Mouse (Mus musculus): Measurements from ENCODE around the gene Zbtb16. TPM values are rescaled to one million over a fixed set of nuclear protein-coding genes. Genes with fewer than 3 reads are reported as not detected.

Gene Zbtb16
- polyA plus RNA-seq, 1 experiment from 2014 or later: 2.3 TPM

- ATAC-seq (replicated peaks; ENCODE audit: low FRiP score): no peak
- Histone ChIP-seq H3K9ac (ENCODE audit: low read depth, low read length) (no peak overlapping the region), H3K4me1 (replicated peaks; ENCODE audit: control insufficient read depth, insufficient read depth, low read length) (peaks cover 14% of the 10 kb centered on the region), H3K27me3 (replicated peaks; ENCODE audit: control insufficient read depth, insufficient read depth, low read length) (peaks cover 88% of the 10 kb centered on the region), H3K4me3 (ENCODE audit: low read depth, low read length) (no peak overlapping the region), H3K4me2 (no peak overlapping the region), H3K27ac (ENCODE audit: low read depth, low read length) (no peak overlapping the region), H3K36me3 (ENCODE audit: control insufficient read depth, insufficient read depth, low read length) (no peaks in the 10 kb centered on the region), H3K9me3 (ENCODE audit: control insufficient read depth, low read length) (no peaks in the 10 kb centered on the region)
- DNase-seq (ENCODE audit: low spot score): no peak
- WGBS: 89% methylated on average over 20 of the region's 20 CpGs
Measured at GRCm38 (mm10) chr9:48832473-48833100, 3.4 kb downstream of the Zbtb16 start.

DNA sequence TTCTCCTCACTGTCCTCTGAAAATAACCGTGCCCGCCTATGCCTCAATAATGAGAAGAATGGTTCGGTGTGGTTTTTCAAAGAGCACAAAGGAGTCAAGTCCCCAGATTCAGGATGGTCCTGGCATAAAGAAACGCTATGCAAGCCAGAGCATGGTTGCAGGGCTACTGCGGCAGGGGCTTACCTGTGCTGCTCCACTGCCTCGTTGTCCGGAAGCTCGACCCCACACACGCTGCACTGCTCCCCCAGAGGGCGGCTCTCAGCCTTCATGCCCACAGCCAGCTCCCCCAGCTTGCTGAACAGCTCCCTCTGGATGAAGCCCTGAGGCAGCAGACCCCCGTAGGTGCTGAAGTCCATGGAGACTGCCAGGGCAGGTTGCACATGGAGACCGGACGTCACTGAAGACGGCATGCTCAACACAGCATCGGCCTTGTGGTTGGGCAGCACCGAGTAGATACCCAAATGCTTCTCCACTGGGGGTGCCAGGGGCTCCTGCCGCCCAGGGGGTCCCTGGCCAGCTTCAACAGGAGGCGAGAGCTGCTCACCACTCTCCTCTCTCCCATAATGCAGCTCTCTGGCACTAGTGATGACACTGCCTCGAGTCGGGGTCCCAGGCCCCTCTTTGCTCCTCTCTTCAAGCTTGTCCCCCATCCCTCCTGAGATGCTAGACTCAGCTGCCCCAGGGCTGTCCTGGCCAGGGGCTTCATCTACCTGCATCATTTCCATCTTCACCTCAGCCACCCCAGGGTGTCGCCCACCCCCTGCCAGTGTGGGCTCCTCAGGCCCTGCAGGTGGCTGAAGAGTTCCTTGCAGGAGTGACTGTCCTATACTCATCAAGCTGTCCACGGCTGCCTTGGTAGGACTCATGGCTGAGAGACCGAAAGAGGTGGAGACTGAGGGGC is 4.2 kb downstream of the Zbtb16 start:
- peaks cover 84% of the 10 kb centered on the region for H3K27me3 ChIP-seq (replicated peaks; ENCODE audit: control insufficient read depth, insufficient read depth, low read length)
- ATAC-seq (replicated peaks; ENCODE audit: low FRiP score): no peak
- no peak for DNase-seq (ENCODE audit: low spot score)
- H3K9me3 ChIP-seq (ENCODE audit: control insufficient read depth, low read length): no peaks in the 10 kb centered on the region
- peaks cover 14% of the 10 kb centered on the region for H3K4me1 ChIP-seq (replicated peaks; ENCODE audit: control insufficient read depth, insufficient read depth, low read length)
- no peak overlapping the region for H3K4me2 ChIP-seq
- H3K4me3 ChIP-seq (ENCODE audit: low read depth, low read length): no peak overlapping the region
- WGBS: 80% methylated on average over 23 of the region's 23 CpGs
- H3K36me3 ChIP-seq (ENCODE audit: control insufficient read depth, insufficient read depth, low read length): no peaks in the 10 kb centered on the region
- H3K27ac ChIP-seq (ENCODE audit: low read depth, low read length): no peak overlapping the region
- H3K9ac ChIP-seq (ENCODE audit: low read depth, low read length): no peak overlapping the region

DNA sequence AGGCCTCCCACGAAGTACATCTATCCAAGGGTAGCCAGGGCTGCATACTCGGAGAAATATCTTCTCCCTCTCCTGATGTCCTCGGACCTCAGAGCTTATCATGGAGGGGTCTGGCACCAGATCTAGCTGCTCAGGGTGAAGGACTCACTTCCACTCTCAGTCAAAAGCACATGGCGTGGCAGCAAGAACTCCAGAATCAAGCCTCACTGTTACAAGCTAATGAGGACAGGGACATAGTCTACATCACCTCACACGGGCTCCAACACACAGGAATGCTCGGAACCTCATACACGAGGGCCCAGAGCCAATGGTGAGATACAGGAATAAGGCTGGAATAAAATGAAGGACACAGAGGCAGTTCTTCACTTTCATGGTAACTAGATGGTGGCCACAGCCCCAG is 7.2 kb downstream of the Zbtb16 start:
- peaks cover 5% of the 10 kb centered on the region; the same call in 1 of the 2 replicates for H3K4me1 ChIP-seq (replicated peaks; ENCODE audit: control insufficient read depth, insufficient read depth, low read length)
- H3K36me3 ChIP-seq (ENCODE audit: control insufficient read depth, insufficient read depth, low read length): no peaks in the 10 kb centered on the region
- DNase-seq (ENCODE audit: low spot score) (no peak), ATAC-seq (replicated peaks; ENCODE audit: low FRiP score) (no peak)
- H3K27me3 ChIP-seq (replicated peaks; ENCODE audit: control insufficient read depth, insufficient read depth, low read length): peaks cover 75% of the 10 kb centered on the region
- no peak overlapping the region for H3K4me2 ChIP-seq
- 77% methylated on average over 7 of the region's 7 CpGs for WGBS
- H3K9me3 ChIP-seq (ENCODE audit: control insufficient read depth, low read length): no peaks in the 10 kb centered on the region
- H3K4me3 ChIP-seq (ENCODE audit: low read depth, low read length): no peak overlapping the region
- H3K9ac ChIP-seq (ENCODE audit: low read depth, low read length): no peak overlapping the region
- H3K27ac ChIP-seq (ENCODE audit: low read depth, low read length): no peak overlapping the region

DNA sequence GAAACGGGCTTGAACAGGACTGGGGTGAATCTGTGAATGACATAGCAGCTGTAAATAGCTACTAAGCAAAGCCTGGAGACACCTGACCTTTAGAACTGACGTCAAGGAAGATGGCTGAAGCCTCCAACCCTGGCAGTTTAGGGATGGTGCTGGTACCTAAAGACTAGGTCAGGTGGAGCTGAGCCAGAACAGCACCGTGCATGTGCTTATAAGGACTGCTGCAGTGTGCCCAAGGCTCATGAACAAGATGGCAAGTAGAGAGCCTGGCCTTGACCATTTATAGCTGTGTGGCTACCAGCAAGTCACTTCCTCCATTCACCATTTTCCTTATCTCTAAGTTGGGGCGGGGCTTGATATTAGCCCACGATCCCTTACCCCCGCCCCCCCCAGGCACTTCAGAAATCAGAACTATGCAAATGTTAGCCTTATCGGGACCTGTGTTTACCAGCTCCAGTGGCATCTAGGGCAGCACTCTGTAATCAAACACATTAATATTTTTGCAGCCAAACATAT is 9.6 kb downstream of the Zbtb16 start:
- Histone ChIP-seq H3K4me2 (no peak overlapping the region), H3K27ac (ENCODE audit: low read depth, low read length) (no peak overlapping the region), H3K4me1 (replicated peaks; ENCODE audit: control insufficient read depth, insufficient read depth, low read length) (peaks cover 12% of the 10 kb centered on the region), H3K4me3 (ENCODE audit: low read depth, low read length) (no peak overlapping the region), H3K27me3 (replicated peaks; ENCODE audit: control insufficient read depth, insufficient read depth, low read length) (peaks cover 61% of the 10 kb centered on the region), H3K9ac (ENCODE audit: low read depth, low read length) (no peak overlapping the region), H3K36me3 (ENCODE audit: control insufficient read depth, insufficient read depth, low read length) (no peaks in the 10 kb centered on the region), H3K9me3 (ENCODE audit: control insufficient read depth, low read length) (no peaks in the 10 kb centered on the region)
- no peak for ATAC-seq (replicated peaks; ENCODE audit: low FRiP score)
- no peak for DNase-seq (ENCODE audit: low spot score)
- WGBS: 39% methylated on average over 7 of the region's 7 CpGs

DNA sequence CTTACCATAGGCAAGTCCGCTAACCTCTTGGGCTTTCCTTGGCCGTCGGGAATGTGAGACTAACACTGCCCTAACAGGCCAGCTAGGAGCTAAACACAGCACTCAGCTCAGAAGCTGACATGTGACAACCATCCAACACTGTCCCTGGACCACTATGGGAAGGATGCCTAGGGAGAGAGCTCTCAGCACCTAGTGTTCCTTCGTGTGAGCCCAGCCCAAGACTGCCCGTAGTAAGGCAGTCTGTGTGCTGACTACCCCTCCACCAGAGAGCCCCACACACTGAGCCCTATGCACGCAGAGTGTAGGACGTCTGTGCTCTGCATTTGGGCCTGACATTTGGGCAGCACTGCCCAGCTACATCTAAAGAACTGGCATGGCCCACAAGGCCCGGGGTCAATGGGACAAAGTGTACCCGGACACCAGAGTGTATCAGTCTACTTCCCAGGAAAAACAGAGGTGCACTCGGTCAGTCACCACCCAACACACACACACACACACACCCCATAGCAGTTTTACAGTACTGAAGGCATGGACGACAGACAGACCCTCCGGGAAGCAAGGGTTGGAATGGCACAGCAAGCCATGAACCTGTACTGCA is 11.4 kb downstream of the Zbtb16 start:
- WGBS: 77% methylated on average over 12 of the region's 12 CpGs
- Histone ChIP-seq H3K36me3 (ENCODE audit: control insufficient read depth, insufficient read depth, low read length) (no peaks in the 10 kb centered on the region), H3K4me1 (replicated peaks; ENCODE audit: control insufficient read depth, insufficient read depth, low read length) (peaks cover 27% of the 10 kb centered on the region), H3K27me3 (replicated peaks; ENCODE audit: control insufficient read depth, insufficient read depth, low read length) (peaks cover 55% of the 10 kb centered on the region), H3K4me2 (no peak overlapping the region), H3K9ac (ENCODE audit: low read depth, low read length) (no peak overlapping the region), H3K4me3 (ENCODE audit: low read depth, low read length) (no peak overlapping the region), H3K27ac (ENCODE audit: low read depth, low read length) (no peak overlapping the region), H3K9me3 (ENCODE audit: control insufficient read depth, low read length) (no peaks in the 10 kb centered on the region)
- DNase-seq (ENCODE audit: low spot score) (no peak), ATAC-seq (replicated peaks; ENCODE audit: low FRiP score) (no peak)

DNA sequence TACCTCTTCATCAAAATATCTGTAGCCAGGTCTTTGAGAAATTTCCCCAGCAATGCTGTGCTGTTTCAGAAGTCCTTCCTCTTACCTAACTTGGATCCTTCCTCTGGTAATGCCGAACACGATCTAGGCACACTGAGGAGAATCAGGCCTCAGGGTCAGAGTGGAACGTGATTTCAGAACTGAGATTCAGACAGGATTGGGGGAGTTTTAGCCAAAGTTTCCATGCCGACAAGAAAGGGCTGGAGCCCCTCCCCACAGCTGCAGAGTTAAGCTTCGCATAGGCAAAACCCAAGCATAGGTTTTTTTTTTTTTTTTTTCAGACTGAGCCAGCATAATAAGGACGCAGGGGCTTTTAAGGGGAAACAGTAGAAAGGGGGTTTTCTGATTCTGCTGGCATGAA is 12.2 kb downstream of the Zbtb16 start:
- peaks cover 49% of the 10 kb centered on the region for H3K27me3 ChIP-seq (replicated peaks; ENCODE audit: control insufficient read depth, insufficient read depth, low read length)
- no peak overlapping the region for H3K4me2 ChIP-seq
- WGBS: 43% methylated on average over 6 of the region's 6 CpGs
- no peaks in the 10 kb centered on the region for H3K9me3 ChIP-seq (ENCODE audit: control insufficient read depth, low read length)
- no peak overlapping the region for H3K4me3 ChIP-seq (ENCODE audit: low read depth, low read length)
- DNase-seq (ENCODE audit: low spot score) (no peak), ATAC-seq (replicated peaks; ENCODE audit: low FRiP score) (no peak)
- H3K36me3 ChIP-seq (ENCODE audit: control insufficient read depth, insufficient read depth, low read length): no peaks in the 10 kb centered on the region
- H3K27ac ChIP-seq (ENCODE audit: low read depth, low read length): no peak overlapping the region
- H3K9ac ChIP-seq (ENCODE audit: low read depth, low read length): no peak overlapping the region
- H3K4me1 ChIP-seq (replicated peaks; ENCODE audit: control insufficient read depth, insufficient read depth, low read length): peaks cover 35% of the 10 kb centered on the region

- Histone ChIP-seq H3K4me3 (ENCODE audit: low read depth, low read length) (no peak overlapping the region), H3K4me2 (no peak overlapping the region), H3K36me3 (ENCODE audit: control insufficient read depth, insufficient read depth, low read length) (no peaks in the 10 kb centered on the region), H3K9me3 (ENCODE audit: control insufficient read depth, low read length) (no peaks in the 10 kb centered on the region), H3K27ac (ENCODE audit: low read depth, low read length) (no peak overlapping the region), H3K27me3 (replicated peaks; ENCODE audit: control insufficient read depth, insufficient read depth, low read length) (peaks cover 44% of the 10 kb centered on the region), H3K9ac (ENCODE audit: low read depth, low read length) (no peak overlapping the region), H3K4me1 (replicated peaks; ENCODE audit: control insufficient read depth, insufficient read depth, low read length) (peaks cover 39% of the 10 kb centered on the region)
- no peak for DNase-seq (ENCODE audit: low spot score)
- WGBS: 48% methylated on average over 7 of the region's 7 CpGs
- no peak for ATAC-seq (replicated peaks; ENCODE audit: low FRiP score)
Measured at GRCm38 (mm10) chr9:48823319-48823705, 12.7 kb downstream of the Zbtb16 start.

DNA sequence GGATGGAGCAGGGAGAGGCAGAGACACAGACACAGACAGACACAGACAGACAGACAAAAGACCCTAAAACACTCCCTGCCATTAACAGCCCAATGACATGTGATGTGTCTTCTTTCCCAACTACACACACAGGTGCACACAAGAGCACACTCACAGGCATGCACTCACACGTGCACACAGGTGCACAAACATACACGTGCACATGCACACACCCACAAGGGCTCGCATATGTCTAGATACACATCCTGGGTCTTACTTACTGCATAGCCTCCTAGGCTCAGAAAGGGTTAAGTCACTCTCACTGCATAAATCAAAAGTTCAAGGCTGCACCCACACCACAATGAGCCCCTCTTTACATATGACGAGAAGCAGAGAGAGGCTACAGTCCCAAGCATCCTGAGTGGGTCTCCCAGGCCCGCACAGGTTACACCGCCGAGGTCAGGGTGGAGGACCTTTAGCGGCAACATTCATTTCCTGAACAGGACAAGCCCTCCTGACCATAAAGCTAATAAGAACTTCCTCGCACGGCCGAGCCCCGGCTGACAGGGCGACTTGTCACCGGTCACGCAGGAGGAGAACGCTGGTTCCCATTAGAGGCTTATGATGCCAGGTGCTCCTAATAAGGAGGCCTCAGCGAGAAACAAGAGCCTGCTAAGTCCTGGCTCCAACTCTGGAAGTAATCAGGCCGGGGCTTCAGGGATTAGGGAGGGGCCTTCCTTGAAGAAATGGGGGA is 13.3 kb downstream of the Zbtb16 start:
- no peaks in the 10 kb centered on the region for H3K36me3 ChIP-seq (ENCODE audit: control insufficient read depth, insufficient read depth, low read length)
- WGBS: 36% methylated on average over 18 of the region's 18 CpGs
- peaks cover 39% of the 10 kb centered on the region for H3K4me1 ChIP-seq (replicated peaks; ENCODE audit: control insufficient read depth, insufficient read depth, low read length)
- H3K9me3 ChIP-seq (ENCODE audit: control insufficient read depth, low read length): no peaks in the 10 kb centered on the region
- H3K27me3 ChIP-seq (replicated peaks; ENCODE audit: control insufficient read depth, insufficient read depth, low read length): peaks cover 39% of the 10 kb centered on the region
- DNase-seq (ENCODE audit: low spot score) (no peak), ATAC-seq (replicated peaks; ENCODE audit: low FRiP score) (no peak)
- H3K4me3 ChIP-seq (ENCODE audit: low read depth, low read length): no peak overlapping the region
- no peak overlapping the region for H3K4me2 ChIP-seq
- H3K27ac ChIP-seq (ENCODE audit: low read depth, low read length): no peak overlapping the region
- H3K9ac ChIP-seq (ENCODE audit: low read depth, low read length): no peak overlapping the region
